Mouse (Mus musculus): ENCODE measurements at regions not wholly inside any gene's neighbourhood (a gene's known extent, or its start where the extent isn't known, plus 50 kb on each side); places are given as distances from the start of the nearest gene placed in this dataset.

GRCm38 (mm10) chr6:127207308-127207707, 55.3 kb upstream of the Ccnd2 start:
- Histone ChIP-seq H3K9me3 (replicated peaks) (no peaks in the 10 kb centered on the region), H3K4me1 (no peaks in the 10 kb centered on the region), H3K9ac (no peak overlapping the region), H3K4me3 (no peak overlapping the region), H3K36me3 (no peaks in the 10 kb centered on the region), H3K27me3 (replicated peaks) (no peaks in the 10 kb centered on the region), H3K27ac (no peak overlapping the region), H3K4me2 (no peak overlapping the region)
- no peak for ATAC-seq
- WGBS (ENCODE audit: insufficient replicate concordance) = 56% methylated on average over 5 of the region's 5 CpGs

- Histone ChIP-seq H3K4me1 (no peaks in the 10 kb centered on the region), H3K9ac (no peak overlapping the region), H3K4me2 (no peak overlapping the region), H3K36me3 (no peaks in the 10 kb centered on the region), H3K27me3 (replicated peaks) (peaks cover 26% of the 10 kb centered on the region), H3K27ac (no peak overlapping the region), H3K4me3 (no peak overlapping the region), H3K9me3 (replicated peaks) (no peaks in the 10 kb centered on the region)
- WGBS (ENCODE audit: insufficient replicate concordance) = 64% methylated on average over 3 of the region's 3 CpGs
- ATAC-seq = no peak
These were observed 61.4 kb upstream of the Ccnd2 start for GRCm38 (mm10) chr6:127213355-127213754.

GRCm38 (mm10) chr6:127215915-127216314, 63.9 kb upstream of the Ccnd2 start:
- H3K27ac ChIP-seq = no peak overlapping the region
- H3K36me3 ChIP-seq = no peaks in the 10 kb centered on the region
- peaks cover 37% of the 10 kb centered on the region for H3K27me3 ChIP-seq (replicated peaks)
- no peaks in the 10 kb centered on the region for H3K9me3 ChIP-seq (replicated peaks)
- WGBS (ENCODE audit: insufficient replicate concordance) = 42% methylated on average over 4 of the region's 4 CpGs
- H3K4me3 ChIP-seq = no peak overlapping the region
- ATAC-seq = no peak
- no peaks in the 10 kb centered on the region for H3K4me1 ChIP-seq
- H3K9ac ChIP-seq = no peak overlapping the region
- no peak overlapping the region for H3K4me2 ChIP-seq

- no peak overlapping the region for H3K4me2 ChIP-seq
These were observed 66.8 kb upstream of the Ccnd2 start for GRCm38 (mm10) chr6:127218634-127219445.

GRCm38 (mm10) chr6:127219446-127219802, 67.4 kb upstream of the Ccnd2 start:
- no peak overlapping the region for H3K4me3 ChIP-seq
- peaks cover 44% of the 10 kb centered on the region for H3K27me3 ChIP-seq (replicated peaks)
- no peaks in the 10 kb centered on the region for H3K4me1 ChIP-seq
- H3K27ac ChIP-seq = no peak overlapping the region
- H3K36me3 ChIP-seq = no peaks in the 10 kb centered on the region
- no peaks in the 10 kb centered on the region for H3K9me3 ChIP-seq (replicated peaks)
- 71% methylated on average over 7 of the region's 7 CpGs for WGBS (ENCODE audit: insufficient replicate concordance)
- no peak overlapping the region for H3K9ac ChIP-seq
- no peak for ATAC-seq
- no peak overlapping the region for H3K4me2 ChIP-seq

More at GRCm38 (mm10) chr6:127218634-127219445, 66.8 kb upstream of the Ccnd2 start:
- 72% methylated on average over 17 of the region's 17 CpGs for WGBS (ENCODE audit: insufficient replicate concordance)
- no peak overlapping the region for H3K4me3 ChIP-seq
- H3K36me3 ChIP-seq = no peaks in the 10 kb centered on the region
- H3K4me1 ChIP-seq = no peaks in the 10 kb centered on the region
- H3K9me3 ChIP-seq (replicated peaks) = no peaks in the 10 kb centered on the region
- no peak overlapping the region for H3K27ac ChIP-seq
- no peak overlapping the region for H3K9ac ChIP-seq
- H3K27me3 ChIP-seq (replicated peaks) = peaks cover 43% of the 10 kb centered on the region
- no peak for ATAC-seq

GRCm38 (mm10) chr6:127226242-127226983, 74.4 kb upstream of the Ccnd2 start:
- Histone ChIP-seq H3K4me1 (no peaks in the 10 kb centered on the region), H3K4me3 (no peak overlapping the region), H3K27me3 (replicated peaks) (peaks cover 7% of the 10 kb centered on the region; the same call in 1 of the 2 replicates), H3K4me2 (no peak overlapping the region), H3K27ac (no peak overlapping the region), H3K36me3 (no peaks in the 10 kb centered on the region), H3K9me3 (replicated peaks) (no peaks in the 10 kb centered on the region), H3K9ac (no peak overlapping the region)
- WGBS (ENCODE audit: insufficient replicate concordance) = 68% methylated on average over 5 of the region's 5 CpGs
- ATAC-seq = no peak

GRCm38 (mm10) chr6:127236510-127237109, 84.6 kb upstream of the Ccnd2 start:
- no peak overlapping the region for H3K27ac ChIP-seq
- no peak overlapping the region for H3K9ac ChIP-seq
- H3K36me3 ChIP-seq = no peaks in the 10 kb centered on the region
- H3K9me3 ChIP-seq (replicated peaks) = no peaks in the 10 kb centered on the region
- no peak overlapping the region for H3K4me2 ChIP-seq
- no peak overlapping the region for H3K4me3 ChIP-seq
- 65% methylated on average over 4 of the region's 4 CpGs for WGBS (ENCODE audit: insufficient replicate concordance)
- no peak for ATAC-seq
- H3K27me3 ChIP-seq (replicated peaks) = no peaks in the 10 kb centered on the region
- 0 out of 2 replicates have a peak, but pooled peaks cover 5% of the 10 kb centered on the region for H3K4me1 ChIP-seq

- no peak overlapping the region for H3K9ac ChIP-seq
- H3K4me2 ChIP-seq = no peak overlapping the region
- H3K9me3 ChIP-seq (replicated peaks) = no peaks in the 10 kb centered on the region
- no peak for ATAC-seq
- 0 out of 2 replicates have a peak, but pooled peaks cover 5% of the 10 kb centered on the region for H3K4me1 ChIP-seq
- no peak overlapping the region for H3K4me3 ChIP-seq
- WGBS (ENCODE audit: insufficient replicate concordance) = 82% methylated on average over 12 of the region's 12 CpGs
- no peaks in the 10 kb centered on the region for H3K27me3 ChIP-seq (replicated peaks)
- no peaks in the 10 kb centered on the region for H3K36me3 ChIP-seq
- no peak overlapping the region for H3K27ac ChIP-seq
These were observed 85.2 kb upstream of the Ccnd2 start for GRCm38 (mm10) chr6:127237168-127237567.

- ATAC-seq = no peak
- H3K36me3 ChIP-seq = no peaks in the 10 kb centered on the region
- H3K9me3 ChIP-seq (replicated peaks) = no peaks in the 10 kb centered on the region
- peak overlapping the region; percentile 10; the same call in 1 of the 2 replicates for H3K4me2 ChIP-seq
- WGBS (ENCODE audit: insufficient replicate concordance) = 42% methylated on average over 12 of the region's 12 CpGs
- H3K27me3 ChIP-seq (replicated peaks) = no peaks in the 10 kb centered on the region
- no peak overlapping the region for H3K27ac ChIP-seq
- 0 out of 2 replicates have a peak, but pooled peaks cover 5% of the 10 kb centered on the region for H3K4me1 ChIP-seq
- H3K4me3 ChIP-seq = no peak overlapping the region
- no peak overlapping the region for H3K9ac ChIP-seq
These were observed 87.8 kb upstream of the Ccnd2 start for GRCm38 (mm10) chr6:127239529-127240471.

- 76% methylated on average over 19 of the region's 19 CpGs for whole genome bisulfite sequencing (ENCODE audit: insufficient replicate concordance)
- Histone ChIP-seq H3K9me3 (replicated peaks) (no peaks in the 10 kb centered on the region), H3K4me2 (no peak overlapping the region), H3K4me3 (no peak overlapping the region), H3K27me3 (replicated peaks) (no peaks in the 10 kb centered on the region), H3K4me1 (peaks cover 7% of the 10 kb centered on the region), H3K27ac (no peak overlapping the region), H3K36me3 (no peaks in the 10 kb centered on the region), H3K9ac (no peak overlapping the region)
- no peak for ATAC-seq
These were observed 88.7 kb upstream of the Ccnd2 start for GRCm38 (mm10) chr6:127240472-127241375.
